Mouse (Mus musculus) liver, adult 2 months (tissue): ENCODE measurements around the gene Trp73.
A peak's percentile ranks its signal among the peaks of the same experiment; 100 is the strongest.

Experiments
- CTCF ChIP-seq: fragments of 200-500 bp; IDR thresholded peaks from 2 replicates; pipeline ENCODE4 v1.5.1; 2011; ENCODE audit warnings: low read depth, low read length, control low read depth
- POLR2A ChIP-seq: fragments of 200-500 bp; IDR thresholded peaks from 2 replicates; pipeline ENCODE4 v1.6.1; 2011; ENCODE audit warnings: low read length, control low read depth; ENCODE audit not compliant: insufficient read depth; ENCODE audit errors: extremely low read depth

DNA sequence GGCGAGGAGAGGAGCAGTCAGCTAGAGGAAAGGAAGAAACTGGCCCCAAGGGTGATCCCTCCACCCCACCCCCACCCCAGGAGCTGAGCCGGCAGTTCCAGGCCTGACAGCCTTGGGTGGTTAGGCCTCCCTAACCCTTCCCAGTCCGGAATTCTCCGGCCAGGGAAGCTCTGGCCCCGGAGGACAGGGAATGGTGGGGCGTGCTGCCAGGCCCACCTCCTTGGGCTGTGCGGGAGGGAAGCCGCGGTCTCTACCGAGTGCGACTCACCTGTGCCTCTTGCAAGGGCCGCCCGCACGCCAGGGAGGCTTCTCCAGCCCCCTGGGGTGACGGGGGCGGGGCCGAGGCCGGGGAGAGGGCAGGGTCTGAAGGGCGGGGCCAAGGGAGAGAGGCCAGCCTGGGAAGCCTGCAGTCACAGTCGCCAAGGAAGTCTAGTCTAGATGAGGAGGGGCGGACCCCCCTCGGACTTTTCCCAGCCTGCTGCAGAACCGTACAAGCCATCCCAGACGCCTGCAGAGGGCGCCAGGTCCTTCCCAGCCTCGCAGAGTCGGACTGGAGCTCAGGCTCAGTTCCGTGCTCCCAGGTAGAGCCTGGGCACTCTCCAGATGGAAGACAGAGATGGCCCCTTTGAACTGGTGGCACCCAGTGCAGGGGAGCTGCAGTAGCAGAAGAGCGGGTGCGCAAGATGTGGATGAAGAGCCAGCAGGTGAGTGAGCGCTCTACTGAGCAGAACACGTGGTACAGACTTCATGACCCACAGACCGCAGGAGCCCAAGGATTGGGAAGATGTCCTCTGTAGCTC is 114.2 kb downstream of the Trp73 start, which contains the start of gene Smim1:
- TF ChIP-seq CTCF (peak; percentile 70), POLR2A (0 out of 2 replicates have a peak, but pooled peaks have one; percentile 25)
